Mouse (Mus musculus) neural tube, embryonic 13.5 days (tissue): ENCODE measurements at regions not wholly inside any gene's neighbourhood (a gene's known extent, or its start where the extent isn't known, plus 50 kb on each side); places are given as distances from the start of the nearest gene placed in this dataset.

ENCODE experiments used
- ATAC-seq: fragments of 200-750 bp; cut with Nextera tagmentation; 2 replicates; pipeline ENCODE4 v1.8.0; 2017; ENCODE audit warnings: low read depth, mild to moderate bottlenecking, moderate TSS enrichment, moderate library complexity
- H3K27ac ChIP-seq: fragments of 300-500 bp; sonication (generic); replicated peaks from 2 replicates; pipeline ENCODE4 v1.5.1; 2015; ENCODE audit warnings: moderate library complexity, mild to moderate bottlenecking, inconsistent platforms
- H3K27me3 ChIP-seq: fragments of 300-500 bp; sonication (generic); 2 replicates; pipeline ENCODE4 v1.6.1; 2015; ENCODE audit warnings: mild to moderate bottlenecking, inconsistent platforms
- H3K36me3 ChIP-seq: fragments of 300-500 bp; sonication (generic); 2 replicates; pipeline ENCODE4 v1.6.1; 2015; ENCODE audit warnings: mild to moderate bottlenecking, inconsistent platforms
- H3K4me1 ChIP-seq: fragments of 300-500 bp; sonication (generic); replicated peaks from 2 replicates; pipeline ENCODE4 v1.6.1; 2015; ENCODE audit warnings: inconsistent platforms
- H3K4me2 ChIP-seq: fragments of 300-500 bp; sonication (generic); 2 replicates; pipeline ENCODE4 v1.6.1; 2015; ENCODE audit warnings: inconsistent platforms, mild to moderate bottlenecking, moderate library complexity
- H3K4me3 ChIP-seq: fragments of 300-500 bp; sonication (generic); 2 replicates; pipeline ENCODE4 v1.5.1; 2015; ENCODE audit warnings: mild to moderate bottlenecking, inconsistent platforms
- H3K9ac ChIP-seq: fragments of 300-500 bp; sonication (generic); 2 replicates; pipeline ENCODE4 v1.6.1; 2015; ENCODE audit warnings: moderate library complexity, mild to moderate bottlenecking, inconsistent platforms
- H3K9me3 ChIP-seq: fragments of 300-500 bp; sonication (generic); 2 replicates; pipeline ENCODE4 v1.6.1; 2016; ENCODE audit warnings: inconsistent platforms
- WGBS: fragments of 180-500 bp; shearing (Covaris S2); methylation state at CpG from one replicate; pipeline ENCODE4 v1.1.7; 2015; 5-methylcytosine and 5-hydroxymethylcytosine counted together

GRCm38 (mm10) chr1:35385430-35385829 lies 535.7 kb downstream of the Plekhb2 start:
- H3K36me3 ChIP-seq: no peaks in the 10 kb centered on the region
- H3K9me3 ChIP-seq: no peaks in the 10 kb centered on the region
- H3K4me3 ChIP-seq: no peak overlapping the region
- H3K27ac ChIP-seq: 0 out of 2 replicates have a peak overlapping the region, but pooled peaks have one; percentile 46
- H3K4me1 ChIP-seq: peaks cover 20% of the 10 kb centered on the region; the same call in 1 of the 2 replicates
- peak overlapping the region; percentile 23 for H3K9ac ChIP-seq
- peak overlapping the region; percentile 35 for H3K4me2 ChIP-seq
- peak; percentile 73 for ATAC-seq
- WGBS: 13% methylated on average over 9 of the region's 9 CpGs
- H3K27me3 ChIP-seq: no peaks in the 10 kb centered on the region

- no peak for ATAC-seq
- 21% methylated on average over 6 of the region's 6 CpGs for WGBS
Observed at GRCm38 (mm10) chr1:35388181-35388580, 538.4 kb downstream of the Plekhb2 start.

GRCm38 (mm10) chr1:35390371-35390770 lies 540.6 kb downstream of the Plekhb2 start:
- H3K4me2 ChIP-seq: no peak overlapping the region
- H3K36me3 ChIP-seq: no peaks in the 10 kb centered on the region
- no peaks in the 10 kb centered on the region for H3K27me3 ChIP-seq
- no peak overlapping the region for H3K9ac ChIP-seq
- no peak for ATAC-seq
- H3K27ac ChIP-seq: peak overlapping the region; percentile 18; the same call in 1 of the 2 replicates
- no peaks in the 10 kb centered on the region for H3K9me3 ChIP-seq
- 86% methylated on average over 4 of the region's 4 CpGs for WGBS
- peaks cover 33% of the 10 kb centered on the region for H3K4me1 ChIP-seq
- H3K4me3 ChIP-seq: no peak overlapping the region

More at GRCm38 (mm10) chr1:35388181-35388580, 538.4 kb downstream of the Plekhb2 start:
- Histone ChIP-seq H3K9ac (no peak overlapping the region), H3K36me3 (no peaks in the 10 kb centered on the region), H3K27ac (no peak overlapping the region), H3K4me2 (no peak overlapping the region), H3K9me3 (no peaks in the 10 kb centered on the region), H3K4me1 (peaks cover 31% of the 10 kb centered on the region; the same call in 1 of the 2 replicates), H3K27me3 (no peaks in the 10 kb centered on the region), H3K4me3 (no peak overlapping the region)

GRCm38 (mm10) chr1:35390858-35391586 lies 541.2 kb downstream of the Plekhb2 start:
- Histone ChIP-seq H3K4me3 (no peak overlapping the region), H3K4me2 (no peak overlapping the region), H3K9ac (no peak overlapping the region), H3K9me3 (no peaks in the 10 kb centered on the region), H3K27me3 (no peaks in the 10 kb centered on the region), H3K36me3 (no peaks in the 10 kb centered on the region), H3K4me1 (peaks cover 26% of the 10 kb centered on the region), H3K27ac (0 out of 2 replicates have a peak overlapping the region, but pooled peaks have one; percentile 18)
- 70% methylated on average over 7 of the region's 7 CpGs for WGBS
- no peak for ATAC-seq

GRCm38 (mm10) chr1:35393550-35394118 lies 543.9 kb downstream of the Plekhb2 start:
- no peak overlapping the region for H3K4me3 ChIP-seq
- H3K27me3 ChIP-seq: no peaks in the 10 kb centered on the region
- ATAC-seq: no peak
- H3K9me3 ChIP-seq: no peaks in the 10 kb centered on the region
- WGBS: 29% methylated on average over 6 of the region's 6 CpGs
- H3K9ac ChIP-seq: no peak overlapping the region
- H3K36me3 ChIP-seq: no peaks in the 10 kb centered on the region
- H3K27ac ChIP-seq: 0 out of 2 replicates have a peak overlapping the region, but pooled peaks have one; percentile 9
- no peak overlapping the region for H3K4me2 ChIP-seq
- H3K4me1 ChIP-seq: peaks cover 17% of the 10 kb centered on the region

- Histone ChIP-seq H3K27me3 (no peaks in the 10 kb centered on the region), H3K36me3 (no peaks in the 10 kb centered on the region), H3K4me1 (peaks cover 18% of the 10 kb centered on the region), H3K4me2 (no peak overlapping the region), H3K27ac (no peak overlapping the region), H3K9me3 (no peaks in the 10 kb centered on the region), H3K4me3 (no peak overlapping the region), H3K9ac (no peak overlapping the region)
- WGBS: 53% methylated on average over 11 of the region's 11 CpGs
- ATAC-seq: peak; percentile 53; the same call in 1 of the 2 replicates
Observed at GRCm38 (mm10) chr1:35400674-35401359, 551.0 kb downstream of the Plekhb2 start.

- ATAC-seq: no peak
- H3K27ac ChIP-seq: no peak overlapping the region
- H3K27me3 ChIP-seq: no peaks in the 10 kb centered on the region
- H3K9ac ChIP-seq: no peak overlapping the region
- 77% methylated on average over 4 of the region's 4 CpGs for WGBS
- no peak overlapping the region for H3K4me2 ChIP-seq
- H3K4me3 ChIP-seq: no peak overlapping the region
- H3K4me1 ChIP-seq: peaks cover 18% of the 10 kb centered on the region
- H3K36me3 ChIP-seq: no peaks in the 10 kb centered on the region
- no peaks in the 10 kb centered on the region for H3K9me3 ChIP-seq
Observed at GRCm38 (mm10) chr1:35402995-35403394, 553.2 kb downstream of the Plekhb2 start.

- no peak for ATAC-seq
- Histone ChIP-seq H3K4me2 (no peak overlapping the region), H3K36me3 (no peaks in the 10 kb centered on the region), H3K9ac (no peak overlapping the region), H3K27me3 (no peaks in the 10 kb centered on the region), H3K4me1 (peaks cover 17% of the 10 kb centered on the region), H3K27ac (no peak overlapping the region), H3K4me3 (no peak overlapping the region), H3K9me3 (no peaks in the 10 kb centered on the region)
- 65% methylated on average over 6 of the region's 6 CpGs for WGBS
Observed at GRCm38 (mm10) chr1:35405418-35405817, 555.6 kb downstream of the Plekhb2 start.

GRCm38 (mm10) chr1:35415646-35416045 lies 565.9 kb downstream of the Plekhb2 start:
- Histone ChIP-seq H3K27me3 (no peaks in the 10 kb centered on the region), H3K9ac (no peak overlapping the region), H3K4me1 (peaks cover 7% of the 10 kb centered on the region; the same call in 1 of the 2 replicates), H3K9me3 (no peaks in the 10 kb centered on the region), H3K27ac (no peak overlapping the region), H3K4me2 (no peak overlapping the region), H3K4me3 (no peak overlapping the region), H3K36me3 (no peaks in the 10 kb centered on the region)
- 65% methylated on average over 1 of the region's 1 CpGs for WGBS
- no peak for ATAC-seq

- Histone ChIP-seq H3K9ac (no peak overlapping the region), H3K27me3 (no peaks in the 10 kb centered on the region), H3K4me2 (no peak overlapping the region), H3K4me1 (no peaks in the 10 kb centered on the region), H3K36me3 (no peaks in the 10 kb centered on the region), H3K9me3 (peaks cover 9% of the 10 kb centered on the region; the same call in 1 of the 2 replicates), H3K4me3 (no peak overlapping the region), H3K27ac (no peak overlapping the region)
- 77% methylated on average over 8 of the region's 8 CpGs for WGBS
- ATAC-seq: peak; percentile 74
Observed at GRCm38 (mm10) chr1:35428126-35428840, 578.5 kb downstream of the Plekhb2 start.

GRCm38 (mm10) chr1:35429471-35429870 lies 579.7 kb downstream of the Plekhb2 start:
- H3K9ac ChIP-seq: no peak overlapping the region
- H3K9me3 ChIP-seq: peaks cover 9% of the 10 kb centered on the region; the same call in 1 of the 2 replicates
- no peak overlapping the region for H3K4me3 ChIP-seq
- no peak for ATAC-seq
- WGBS: 88% methylated on average over 1 of the region's 1 CpGs
- H3K4me2 ChIP-seq: no peak overlapping the region
- H3K27ac ChIP-seq: no peak overlapping the region
- H3K27me3 ChIP-seq: no peaks in the 10 kb centered on the region
- no peaks in the 10 kb centered on the region for H3K4me1 ChIP-seq
- no peaks in the 10 kb centered on the region for H3K36me3 ChIP-seq
